In genomic region chr15:31427390-31427789, GRCm38 (mm10) we compare ENCODE assay signal across 31 mouse cellular contexts. TPM values are rescaled to one million over a fixed set of nuclear protein-coding genes. Genes with fewer than 3 reads are reported as not detected.
A peak's percentile ranks its signal among the peaks of the same experiment; 100 is the strongest.
DNase-seq lines count a peak whose midpoint lies in the region; ATAC-seq and TF ChIP-seq lines count a peak whose summit lies in the region.
"Had no signal": no experiment of that assay in that cellular context is flagged by ENCODE, and none has a peak within 500 bp of the region (broad histone marks: within the 10 kb centered on the region; RNA-seq: fewer than 3 reads in every experiment).

No protein-coding gene starts in this region.

- H3K4me1 ChIP-seq in kidney, adult 2 months (ENCODE audit: control insufficient read depth, insufficient read depth, low read length) = no peaks in the 10 kb centered on the region
- H3K4me1 ChIP-seq in liver, postnatal 0 days (ENCODE audit: insufficient read depth) = 0 out of 2 replicates have a peak, but pooled peaks cover 3% of the 10 kb centered on the region
- H3K4me1 ChIP-seq in liver, embryonic 12.5 days = no peaks in the 10 kb centered on the region
- peaks cover 27 to 59% of the 10 kb centered on the region in 2 experiments for H3K4me1 ChIP-seq in CH12.LX (ENCODE audit: control insufficient read depth in 1 of 2, insufficient read depth in 2 of 2)
- H3K4me1 ChIP-seq: forebrain, embryonic 15.5 days; liver, embryonic 13.5 days had no signal

- TF ChIP-seq EP300 in liver, postnatal 0 days (IDR thresholded peaks at IDR 0.05; ENCODE audit: low read depth) = no peak
- no peak for TF ChIP-seq EP300 in CH12.LX (IDR thresholded peaks at IDR 0.05; ENCODE audit: low read length)

- TF ChIP-seq CTCF in kidney, adult 2 months (conservative IDR thresholded peaks at IDR 0.05; ENCODE audit: insufficient read depth, insufficient read length, low read depth, low read length) = peak; percentile 47
- TF ChIP-seq CTCF in liver, postnatal 0 days (IDR thresholded peaks at IDR 0.05; ENCODE audit: low read depth) = peak; percentile 28
- peak; percentile 8 to 92; a peak in 2 of 4 replicates for TF ChIP-seq CTCF in CH12.LX (conservative IDR thresholded peaks at IDR 0.05 in 1 of 2, IDR thresholded peaks at IDR 0.05 in 1 of 2; ENCODE audit: low read depth in 2 of 2, low read length in 2 of 2)
- TF ChIP-seq CTCF in Patski (IDR thresholded peaks at IDR 0.05) = peak; percentile 67

- no peak overlapping the region for H3K4me2 ChIP-seq in liver, postnatal 0 days (ENCODE audit: low read depth, low read length)
- H3K4me2 ChIP-seq in liver, embryonic 12.5 days = no peak overlapping the region
- no peak overlapping the region for H3K4me2 ChIP-seq in CH12.LX (ENCODE audit: insufficient read depth, low read depth, poor library complexity, severe bottlenecking)
- H3K4me2 ChIP-seq: embryonic facial prominence, embryonic 13.5 days; forebrain, embryonic 15.5 days; heart, embryonic 13.5 days; hindbrain, embryonic 12.5 days; liver, embryonic 13.5 days; lung, embryonic 15.5 days; neural tube, embryonic 15.5 days had no signal

- CTCF ChIA-PET in Patski (lab: Charles Lee) = interaction anchor here (0.9 to 1.6 kb wide), 2 partner anchors 12 to 116 kb away, joined by 3 read pairs; no protein-coding TSS in a partner anchor

- in situ Hi-C loops in CH12.LX (cut with MboI; ENCODE audit: low pct_ligation_motif_present, low pct_unique_long_range_greater_than_20kb, low sequenced_read_pairs) (loop anchor here (25.0 kb wide), 1 partner anchor 490 kb away; no protein-coding TSS in a partner anchor), Patski (cut with MboI; ENCODE audit: low pct_unique_long_range_greater_than_20kb) (no loop called here)

- no peaks in the 10 kb centered on the region for H3K9me3 ChIP-seq in liver, postnatal 0 days (ENCODE audit: low read length)
- no peaks in the 10 kb centered on the region for H3K9me3 ChIP-seq in liver, embryonic 12.5 days (replicated peaks)
- H3K9me3 ChIP-seq in CH12.LX (replicated peaks; ENCODE audit: low read length) = no peaks in the 10 kb centered on the region
- H3K9me3 ChIP-seq: embryonic facial prominence, embryonic 13.5 days; forebrain, embryonic 10.5 days; forebrain, embryonic 15.5 days; G1E; heart, embryonic 13.5 days; hindbrain, embryonic 12.5 days; liver, embryonic 13.5 days; lung, embryonic 15.5 days; neural tube, embryonic 15.5 days had no signal

- H3K36me3 ChIP-seq in kidney, adult 2 months (ENCODE audit: control insufficient read depth, insufficient read depth, low read length) = no peaks in the 10 kb centered on the region
- H3K36me3 ChIP-seq in liver, postnatal 0 days (replicated peaks; ENCODE audit: insufficient read depth, low read length) = no peaks in the 10 kb centered on the region
- no peaks in the 10 kb centered on the region for H3K36me3 ChIP-seq in liver, embryonic 12.5 days
- H3K36me3 ChIP-seq in CH12.LX (replicated peaks in 1 of 2; ENCODE audit: control insufficient read depth in 1 of 2, insufficient read depth in 1 of 2, low read length in 1 of 2) = no peaks in the 10 kb centered on the region
- H3K36me3 ChIP-seq: embryonic facial prominence, embryonic 13.5 days; forebrain, embryonic 10.5 days; forebrain, embryonic 15.5 days; G1E; heart, embryonic 13.5 days; hindbrain, embryonic 12.5 days; liver, embryonic 13.5 days; lung, embryonic 15.5 days; neural tube, embryonic 15.5 days had no signal

- peak; percentile 58 for TF ChIP-seq RAD21 in CH12.LX (IDR thresholded peaks at IDR 0.05; ENCODE audit: low read depth, low read length)

- no peaks in the 10 kb centered on the region for H3K27me3 ChIP-seq in kidney, adult 2 months (replicated peaks; ENCODE audit: control insufficient read depth, insufficient read depth, low read length)
- no peaks in the 10 kb centered on the region for H3K27me3 ChIP-seq in liver, postnatal 0 days (ENCODE audit: insufficient read depth, low read length)
- H3K27me3 ChIP-seq in liver, embryonic 12.5 days (replicated peaks) = no peaks in the 10 kb centered on the region; the same call in 1 of the 2 replicates
- peaks cover 2% of the 10 kb centered on the region for H3K27me3 ChIP-seq in CH12.LX (replicated peaks)
- H3K27me3 ChIP-seq in Patski = no peaks in the 10 kb centered on the region
- H3K27me3 ChIP-seq: embryonic facial prominence, embryonic 13.5 days; forebrain, embryonic 15.5 days; hindbrain, embryonic 12.5 days; liver, embryonic 13.5 days; lung, embryonic 15.5 days; neural tube, embryonic 15.5 days had no signal

- POLR2A ChIA-PET in Patski (lab: Charles Lee) = no interaction called here

- no peaks in the 10 kb centered on the region for H3K79me2 ChIP-seq in CH12.LX (replicated peaks; ENCODE audit: control insufficient read depth, extremely low read depth, insufficient read depth, poor library complexity, severe bottlenecking)

- ATAC-seq in liver, postnatal 0 days = no peak
- ATAC-seq in liver, embryonic 12.5 days = no peak
- no peak for ATAC-seq in Patski
- ATAC-seq: forebrain, embryonic 15.5 days; hindbrain, postnatal 0 days; intestine, embryonic 16.5 days had no signal

- H3K27ac ChIP-seq in kidney, adult 2 months (ENCODE audit: insufficient read depth, low read depth, low read length) = no peak overlapping the region
- no peak overlapping the region for H3K27ac ChIP-seq in liver, postnatal 0 days (ENCODE audit: low read depth)
- no peak overlapping the region for H3K27ac ChIP-seq in liver, embryonic 12.5 days
- H3K27ac ChIP-seq in CH12.LX (ENCODE audit: insufficient read depth, low read depth) = no peak overlapping the region
- H3K27ac ChIP-seq: embryonic facial prominence, embryonic 13.5 days; forebrain, embryonic 10.5 days; forebrain, embryonic 15.5 days; gastrocnemius, adult 2 months; heart, embryonic 13.5 days; hindbrain, embryonic 12.5 days; hindbrain, postnatal 0 days; liver, embryonic 13.5 days; lung, embryonic 15.5 days; macrophage; neural tube, embryonic 15.5 days had no signal

- H3K9ac ChIP-seq in liver, postnatal 0 days (replicated peaks) = no peak overlapping the region
- H3K9ac ChIP-seq in liver, embryonic 12.5 days = no peak overlapping the region
- H3K9ac ChIP-seq in CH12.LX (ENCODE audit: insufficient read depth, low read depth) = no peak overlapping the region
- H3K9ac ChIP-seq: embryonic facial prominence, embryonic 13.5 days; forebrain, embryonic 15.5 days; heart, embryonic 13.5 days; hindbrain, embryonic 12.5 days; liver, embryonic 13.5 days; lung, embryonic 15.5 days; neural tube, embryonic 15.5 days had no signal

- 65% methylated on average over 3 of the region's 3 CpGs for WGBS in kidney, adult 2 months
- 59% methylated on average over 3 of the region's 3 CpGs for WGBS in liver, postnatal 0 days (ENCODE audit: insufficient replicate concordance)
- 48% methylated on average over 3 of the region's 3 CpGs for WGBS in liver, embryonic 12.5 days (ENCODE audit: insufficient replicate concordance)

- DNase-seq in kidney, adult 2 months = no peak
- DNase-seq in kidney, adult 8-10 months = no peak
- no peak for DNase-seq in liver, postnatal 0 days
- DNase-seq in CH12.LX (ENCODE audit: extremely low read depth) = peak; percentile 40
- no peak for DNase-seq in Patski (ENCODE audit: low read depth, low spot score)
- DNase-seq in frontal cortex, postnatal 10 days (ENCODE audit: low spot score in 2 of 2) = no peak
- DNase-seq: adrenal gland, postnatal 14 days; cerebellum, adult 18-20 months; cerebellum, postnatal 10 days; gastrocnemius, adult 2 months; gastrocnemius, postnatal 36 days; heart, postnatal 14 days; kidney, postnatal 4 days; liver, embryonic 13.5 days; midbrain, embryonic 14.5 days; right cerebral cortex, postnatal 25 days; thymus, adult 18-20 months; thymus, postnatal 36 days had no signal

- dilution Hi-C loops in CH12.LX (cut with MboI; ENCODE audit: extremely low pct_ligation_motif_present, extremely low pct_unique_long_range_greater_than_20kb, low sequenced_read_pairs) = no loop called here

- no peak overlapping the region for H3K4me3 ChIP-seq in kidney, adult 2 months (ENCODE audit: insufficient read depth, low read depth, low read length)
- no peak overlapping the region for H3K4me3 ChIP-seq in liver, postnatal 0 days (ENCODE audit: low read depth, low read length)
- H3K4me3 ChIP-seq in liver, embryonic 12.5 days = no peak overlapping the region
- no peak overlapping the region for H3K4me3 ChIP-seq in CH12.LX (replicated peaks in 1 of 3; ENCODE audit: low read depth in 2 of 3, low read length in 2 of 3, poor library complexity in 1 of 3)
- H3K4me3 ChIP-seq: embryonic facial prominence, embryonic 13.5 days; forebrain, embryonic 10.5 days; forebrain, embryonic 15.5 days; gastrocnemius, adult 2 months; heart, embryonic 13.5 days; hindbrain, embryonic 12.5 days; liver, embryonic 13.5 days; lung, embryonic 15.5 days; neural tube, embryonic 15.5 days had no signal

- no peak for TF ChIP-seq POLR2A in kidney, adult 2 months (IDR thresholded peaks at IDR 0.05; ENCODE audit: low read depth, low read length)
- no peak for TF ChIP-seq POLR2A in CH12.LX (IDR thresholded peaks at IDR 0.05; ENCODE audit: low read depth, low read length)

TF ChIP-seq in CH12.LX, 34 proteins besides CTCF, POLR2A, EP300 and RAD21:
- TF ChIP-seq SMC3 (IDR thresholded peaks at IDR 0.05; ENCODE audit: low read depth, low read length) (peak; percentile 79), ETS1 (conservative IDR thresholded peaks at IDR 0.05; ENCODE audit: low read depth, low read length) (0 out of 2 replicates have a peak, but pooled peaks have one; percentile 8), ZC3H11A (IDR thresholded peaks at IDR 0.05; ENCODE audit: low read depth, low read length) (no peak), TBP (conservative IDR thresholded peaks at IDR 0.05; ENCODE audit: low read depth, low read length) (no peak), MAX (IDR thresholded peaks at IDR 0.05; ENCODE audit: low read length) (peak; percentile 28; the same call in 1 of the 2 replicates), NELFE (IDR thresholded peaks at IDR 0.05; ENCODE audit: low read depth, low read length) (peak; percentile 28; the same call in 1 of the 2 replicates), IRF4 (IDR thresholded peaks at IDR 0.05; ENCODE audit: low read depth, low read length) (0 out of 2 replicates have a peak, but pooled peaks have one; percentile 51)

RNA-seq across cellular contexts. Expression of gene Ropn1l, which starts 26.1 kb away (rescaled TPM):
- polyA plus RNA-seq in kidney, adult 2 months (2012; rRNA removed) = 5.6 and 6.9 TPM in 2 replicates
- polyA plus RNA-seq in liver, postnatal 0 days (2015; fragmentation: Nextera tagmentation; extraction: Ambion mirVana) = 7.9 and 9.8 TPM in 2 replicates
- 1.8 and 2.4 TPM in 2 replicates for polyA plus RNA-seq in liver, embryonic 12.5 days (2016; fragmentation: Nextera tagmentation; extraction: Ambion mirVana)
- total RNA-seq in CH12.LX (2012; rRNA removed) = 2.1 and 2.9 TPM in 2 replicates
- total RNA-seq in CH12.LX (2014; rRNA removed) = 2.0 and 2.6 TPM in 2 replicates
- polyA plus RNA-seq in CH12.LX (2012; ENCODE audit: insufficient read length, low read depth) = 1.1 and 1.7 TPM in 2 replicates
- 7.6 TPM for polyA plus RNA-seq in Patski (2021)
- total RNA-seq: gastrocnemius, adult 2 months; megakaryocyte-erythroid progenitor cell, adult 5-6 weeks had no signal

RNA-seq across cellular contexts. Expression of gene Ankrd33b, which starts 59.9 kb away (rescaled TPM):
- polyA plus RNA-seq in kidney, adult 2 months (2012; rRNA removed) = 21.8 and 26.9 TPM in 2 replicates
- 1.8 and 1.9 TPM in 2 replicates for polyA plus RNA-seq in liver, postnatal 0 days (2015; fragmentation: Nextera tagmentation; extraction: Ambion mirVana)
- polyA plus RNA-seq in liver, embryonic 12.5 days (2016; fragmentation: Nextera tagmentation; extraction: Ambion mirVana) = 0.50 and 0.60 TPM in 2 replicates
- total RNA-seq in CH12.LX (2012; rRNA removed) = 38.1 and 50.0 TPM in 2 replicates
- 69.1 and 69.6 TPM in 2 replicates for total RNA-seq in CH12.LX (2014; rRNA removed)
- polyA plus RNA-seq in CH12.LX (2012; ENCODE audit: insufficient read length, low read depth) = 55.3 and 60.3 TPM in 2 replicates
- polyA plus RNA-seq in Patski (2021) = 9.3 TPM
- polyA plus RNA-seq: G1E had no signal
